Mouse (Mus musculus) ovary, adult 18-20 months (tissue): ENCODE results near the gene Rbm47.
"Not testable (repeated sequence)": the region's sequence is repeated elsewhere in the genome, so short reads cannot be mapped to it uniquely, and the experiment has no call there.

Source experiments
- DNase-seq: peaks from one replicate; pipeline ENCODE4 v3.0.0; 2022; ENCODE audit warnings: low spot score, mixed read lengths

Gene Rbm47

GRCm38 (mm10) chr5:66014437-66014836, 158.5 kb downstream of the Rbm47 start:
- DNase-seq = no peak

GRCm38 (mm10) chr5:66013999-66014398, 158.9 kb downstream of the Rbm47 start:
- no peak for DNase-seq

- DNase-seq = no peak
Observed at GRCm38 (mm10) chr5:66008245-66008967, 164.5 kb downstream of the Rbm47 start.

- DNase-seq = no peak
Observed at GRCm38 (mm10) chr5:66005041-66005678, 167.8 kb downstream of the Rbm47 start.

- no peak for DNase-seq
Observed at GRCm38 (mm10) chr5:66004134-66004925, 168.6 kb downstream of the Rbm47 start, which contains the start of gene 9130230L23Rik. TSS of gene 9130230L23Rik (minus strand) at chr5:66004285.

- DNase-seq = no peak
Observed at GRCm38 (mm10) chr5:66001232-66001631, 171.7 kb downstream of the Rbm47 start.

- DNase-seq = no peak
Observed at GRCm38 (mm10) chr5:66000567-66001125, 172.3 kb downstream of the Rbm47 start.

GRCm38 (mm10) chr5:66000074-66000473, 172.8 kb downstream of the Rbm47 start:
- DNase-seq = peak; percentile 15

- DNase-seq = no peak
Observed at GRCm38 (mm10) chr5:65999106-65999505, 173.8 kb downstream of the Rbm47 start.

- DNase-seq = no peak
Observed at GRCm38 (mm10) chr5:65997813-65998212, 175.1 kb downstream of the Rbm47 start.

GRCm38 (mm10) chr5:65994643-65995042, 178.3 kb downstream of the Rbm47 start:
- DNase-seq = no peak

GRCm38 (mm10) chr5:65991191-65991590, 181.7 kb downstream of the Rbm47 start:
- no peak for DNase-seq

GRCm38 (mm10) chr5:65987004-65987403, 185.9 kb downstream of the Rbm47 start:
- not testable (repeated sequence) for DNase-seq

GRCm38 (mm10) chr5:65986426-65986825, 186.5 kb downstream of the Rbm47 start:
- DNase-seq = no peak

- no peak for DNase-seq
Observed at GRCm38 (mm10) chr5:65975731-65976130, 197.2 kb downstream of the Rbm47 start.

- DNase-seq = no peak
Observed at GRCm38 (mm10) chr5:65973189-65973588, 199.7 kb downstream of the Rbm47 start.

GRCm38 (mm10) chr5:65968004-65968403, 204.9 kb downstream of the Rbm47 start:
- DNase-seq = no peak

- DNase-seq = no peak
Observed at GRCm38 (mm10) chr5:65967091-65967490, 205.8 kb downstream of the Rbm47 start.
